In genomic region chr17:83706116-83706593, GRCm38 (mm10) we compare ENCODE assay signal across 8 mouse cellular contexts. TPM values are rescaled to one million over a fixed set of nuclear protein-coding genes. Genes with fewer than 3 reads are reported as not detected.
DNase-seq lines count a peak whose midpoint lies in the region; ATAC-seq and TF ChIP-seq lines count a peak whose summit lies in the region.

Gene Mta3 (plus strand): TSS chr17:83706163.

- no peak for TF ChIP-seq EP300 in stomach, postnatal 0 days (optimal IDR thresholded peaks at IDR 0.05)

- H3K9me3 ChIP-seq in E14TG2a.4 (ENCODE audit: low read length), result no peaks in the 10 kb centered on the region
- no peaks in the 10 kb centered on the region for H3K9me3 ChIP-seq in forebrain, embryonic 13.5 days (replicated peaks)
- no peaks in the 10 kb centered on the region for H3K9me3 ChIP-seq in heart, embryonic 16.5 days (replicated peaks; ENCODE audit: control insufficient read depth, low read length)
- H3K9me3 ChIP-seq in liver, embryonic 13.5 days (replicated peaks), result no peaks in the 10 kb centered on the region
- no peaks in the 10 kb centered on the region for H3K9me3 ChIP-seq in stomach, postnatal 0 days (ENCODE audit: control insufficient read depth, low read length)

- 0 out of 2 replicates have a peak, but pooled peaks have one; percentile 9 for TF ChIP-seq POLR2A in brain, embryonic 14.5 days (IDR thresholded peaks at IDR 0.05; ENCODE audit: borderline replicate concordance, extremely low read depth, insufficient read depth, insufficient read length, poor library complexity, severe bottlenecking)

- H3K36me3 ChIP-seq in E14TG2a.4 (ENCODE audit: insufficient read depth, low read length), result peaks cover 35% of the 10 kb centered on the region
- H3K36me3 ChIP-seq in forebrain, embryonic 13.5 days (ENCODE audit: poor library complexity, severe bottlenecking), result peaks cover 12% of the 10 kb centered on the region
- peaks cover 11% of the 10 kb centered on the region for H3K36me3 ChIP-seq in heart, embryonic 16.5 days (ENCODE audit: control insufficient read depth, insufficient read depth)
- H3K36me3 ChIP-seq in liver, embryonic 13.5 days, result peaks cover 23% of the 10 kb centered on the region
- H3K36me3 ChIP-seq in stomach, postnatal 0 days (ENCODE audit: control insufficient read depth, insufficient read depth, low read length), result no peaks in the 10 kb centered on the region

- peak within 1 kb of the TSS; percentile 49 for H3K27ac ChIP-seq in forebrain, embryonic 13.5 days
- H3K27ac ChIP-seq in heart, embryonic 16.5 days (ENCODE audit: low read length), result peak within 1 kb of the TSS; percentile 94
- peak within 1 kb of the TSS; percentile 99 for H3K27ac ChIP-seq in liver, embryonic 13.5 days
- H3K27ac ChIP-seq in stomach, postnatal 0 days (replicated peaks), result peak within 1 kb of the TSS; percentile 99

- WGBS in forebrain, embryonic 13.5 days, result 0% methylated on average over 14 of the region's 56 CpGs
- whole genome bisulfite sequencing in heart, embryonic 16.5 days, result under 1% methylated on average over 52 of the region's 56 CpGs
- 2% methylated on average over 14 of the region's 56 CpGs for WGBS in liver, embryonic 13.5 days (ENCODE audit: insufficient replicate concordance)
- under 1% methylated on average over 40 of the region's 56 CpGs for WGBS in stomach, postnatal 0 days

- DNase-seq in brain, embryonic 14.5 days (ENCODE audit: low read depth), result peak; percentile 43
- peak; percentile 85 for DNase-seq in kidney, postnatal 10 days
- peak; percentile 57 for DNase-seq in liver, embryonic 13.5 days
- peak; percentile 70 for DNase-seq in naive thymus-derived CD4-positive, alpha-beta T cell, adult 2 months (ENCODE audit: low read depth)
- peak; percentile 80 for DNase-seq in stomach, postnatal 0 days (ENCODE audit: low spot score)

- peaks cover 80% of the 10 kb centered on the region for H3K4me1 ChIP-seq in E14TG2a.4 (replicated peaks; ENCODE audit: low read depth, low read length)
- H3K4me1 ChIP-seq in forebrain, embryonic 13.5 days, result peaks cover 17% of the 10 kb centered on the region
- H3K4me1 ChIP-seq in heart, embryonic 16.5 days (ENCODE audit: control insufficient read depth, insufficient read depth, low read length), result peaks cover 9% of the 10 kb centered on the region
- H3K4me1 ChIP-seq in liver, embryonic 13.5 days (replicated peaks), result peaks cover 72% of the 10 kb centered on the region
- H3K4me1 ChIP-seq in stomach, postnatal 0 days (replicated peaks; ENCODE audit: control insufficient read depth, insufficient read depth), result no peaks in the 10 kb centered on the region

- TF ChIP-seq CTCF in E14TG2a.4 (conservative IDR thresholded peaks at IDR 0.05; ENCODE audit: low read length), result no peak
- no peak for TF ChIP-seq CTCF in brain, embryonic 14.5 days (IDR thresholded peaks at IDR 0.05; ENCODE audit: borderline replicate concordance, extremely low read depth, insufficient read depth, insufficient read length)
- no peak for TF ChIP-seq CTCF in stomach, postnatal 0 days (IDR thresholded peaks at IDR 0.05; ENCODE audit: low read depth)

- peak within 1 kb of the TSS; percentile 92 for H3K4me3 ChIP-seq in E14TG2a.4 (replicated peaks; ENCODE audit: low read length)
- peak within 1 kb of the TSS; percentile 75 for H3K4me3 ChIP-seq in forebrain, embryonic 13.5 days
- peak within 1 kb of the TSS; percentile 81 for H3K4me3 ChIP-seq in heart, embryonic 16.5 days (ENCODE audit: low read length)
- H3K4me3 ChIP-seq in liver, embryonic 13.5 days (replicated peaks), result peak within 1 kb of the TSS; percentile 97
- peak within 1 kb of the TSS; percentile 79 for H3K4me3 ChIP-seq in stomach, postnatal 0 days (ENCODE audit: low read depth, low read length)

- peak; percentile 75 for ATAC-seq in forebrain, embryonic 13.5 days
- ATAC-seq in heart, embryonic 16.5 days (replicated peaks; ENCODE audit: extremely low read depth, insufficient read depth, low FRiP score), result peak; percentile 38
- ATAC-seq in liver, embryonic 13.5 days (ENCODE audit: low read depth), result peak; percentile 52
- peak; percentile 72 for ATAC-seq in stomach, postnatal 0 days (ENCODE audit: low FRiP score, low TSS enrichment)

- peak within 1 kb of the TSS; percentile 68 for H3K4me2 ChIP-seq in forebrain, embryonic 13.5 days
- peak within 1 kb of the TSS; percentile 76 for H3K4me2 ChIP-seq in heart, embryonic 16.5 days (ENCODE audit: low read depth, low read length)
- H3K4me2 ChIP-seq in liver, embryonic 13.5 days, result peak within 1 kb of the TSS; percentile 97
- peak within 1 kb of the TSS; percentile 95 for H3K4me2 ChIP-seq in stomach, postnatal 0 days (replicated peaks; ENCODE audit: low read depth)

- no peaks in the 10 kb centered on the region for H3K27me3 ChIP-seq in E14TG2a.4 (ENCODE audit: insufficient read depth, low read length)
- H3K27me3 ChIP-seq in forebrain, embryonic 13.5 days, result no peaks in the 10 kb centered on the region
- no peaks in the 10 kb centered on the region for H3K27me3 ChIP-seq in heart, embryonic 16.5 days (ENCODE audit: control insufficient read depth, insufficient read depth, low read length)
- H3K27me3 ChIP-seq in liver, embryonic 13.5 days, result no peaks in the 10 kb centered on the region
- H3K27me3 ChIP-seq in stomach, postnatal 0 days (ENCODE audit: control insufficient read depth, insufficient read depth, low read length), result no peaks in the 10 kb centered on the region

- H3K9ac ChIP-seq in forebrain, embryonic 13.5 days, result peak within 1 kb of the TSS; percentile 83
- peak within 1 kb of the TSS; percentile 94 for H3K9ac ChIP-seq in heart, embryonic 16.5 days (ENCODE audit: low read length)
- peak within 1 kb of the TSS; percentile 100 for H3K9ac ChIP-seq in liver, embryonic 13.5 days
- H3K9ac ChIP-seq in stomach, postnatal 0 days (ENCODE audit: low read length), result peak within 1 kb of the TSS; percentile 97

RNA-seq across cellular contexts. Expression of gene Mta3, which starts in this region (rescaled TPM):
- polyA plus RNA-seq in brain, embryonic 14.5 days (2012; rRNA removed), result 32.8 and 38.0 TPM in 2 replicates
- polyA plus RNA-seq in forebrain, embryonic 13.5 days (2015; fragmentation: Nextera tagmentation; extraction: Ambion mirVana), result 28.7 and 30.6 TPM in 2 replicates
- polyA plus RNA-seq in heart, embryonic 16.5 days (2015; fragmentation: Nextera tagmentation; extraction: Ambion mirVana), result 40.7 and 43.6 TPM in 2 replicates
- 44.1 and 50.4 TPM in 2 replicates for polyA plus RNA-seq in liver, embryonic 13.5 days (2015; fragmentation: Nextera tagmentation; extraction: Ambion mirVana)
- polyA plus RNA-seq in stomach, postnatal 0 days (2015; fragmentation: Nextera tagmentation; extraction: Ambion mirVana), result 44.2 and 47.6 TPM in 2 replicates

Comparison
In these comparisons a context has a peak if more than half of its experiments do, and no peak if none do; other contexts are left out.
1. Peak in every context shown above with its lines: DNase-seq, ATAC-seq, H3K4me3 ChIP-seq and H3K27ac ChIP-seq.
2. H3K27ac ChIP-seq: peak in every context shown above with its lines; median percentile 99 in liver, embryonic 13.5 days; 99 in stomach, postnatal 0 days; 94 in heart, embryonic 16.5 days; 49 in forebrain, embryonic 13.5 days.